Mouse (Mus musculus): ENCODE measurements at regions not wholly inside any gene's neighbourhood (a gene's known extent, or its start where the extent isn't known, plus 50 kb on each side); places are given as distances from the start of the nearest gene placed in this dataset.
A peak's percentile ranks its signal among the peaks of the same experiment; 100 is the strongest.
"Not testable (repeated sequence)": the region's sequence is repeated elsewhere in the genome, so short reads cannot be mapped to it uniquely, and the experiment has no call there.

- Histone ChIP-seq H3K27ac (replicated peaks; ENCODE audit: low read depth, low read length) (no peak overlapping the region), H3K4me2 (ENCODE audit: low read length) (no peak overlapping the region), H3K4me1 (ENCODE audit: control insufficient read depth, insufficient read depth, low read length) (no peaks in the 10 kb centered on the region), H3K36me3 (ENCODE audit: control insufficient read depth, insufficient read depth, low read length) (no peaks in the 10 kb centered on the region), H3K27me3 (ENCODE audit: control insufficient read depth, insufficient read depth, low read length) (no peaks in the 10 kb centered on the region), H3K4me3 (replicated peaks; ENCODE audit: low read depth, low read length) (no peak overlapping the region), H3K9ac (replicated peaks; ENCODE audit: low read length) (no peak overlapping the region), H3K9me3 (ENCODE audit: control insufficient read depth, low read length) (no peaks in the 10 kb centered on the region)
- DNase-seq (no peak), ATAC-seq (ENCODE audit: low FRiP score, low TSS enrichment) (no peak)
These were observed 106.8 kb upstream of the Nyap2 start for GRCm38 (mm10) chr1:80969927-80970326.

GRCm38 (mm10) chr1:80969194-80969593 lies 107.6 kb upstream of the Nyap2 start:
- no peak overlapping the region for H3K4me2 ChIP-seq (ENCODE audit: low read length)
- H3K9ac ChIP-seq (replicated peaks; ENCODE audit: low read length), result no peak overlapping the region
- H3K4me3 ChIP-seq (replicated peaks; ENCODE audit: low read depth, low read length), result no peak overlapping the region
- H3K9me3 ChIP-seq (ENCODE audit: control insufficient read depth, low read length), result no peaks in the 10 kb centered on the region
- H3K27me3 ChIP-seq (ENCODE audit: control insufficient read depth, insufficient read depth, low read length), result no peaks in the 10 kb centered on the region
- no peaks in the 10 kb centered on the region for H3K36me3 ChIP-seq (ENCODE audit: control insufficient read depth, insufficient read depth, low read length)
- no peak for DNase-seq
- H3K4me1 ChIP-seq (ENCODE audit: control insufficient read depth, insufficient read depth, low read length), result no peaks in the 10 kb centered on the region
- no peak for ATAC-seq (ENCODE audit: low FRiP score, low TSS enrichment)
- WGBS, result 78% methylated on average over 1 of the region's 1 CpGs
- H3K27ac ChIP-seq (replicated peaks; ENCODE audit: low read depth, low read length), result no peak overlapping the region

GRCm38 (mm10) chr1:80965792-80966191 lies 111.0 kb upstream of the Nyap2 start:
- no peak for ATAC-seq (ENCODE audit: low FRiP score, low TSS enrichment)
- no peak for DNase-seq
- Histone ChIP-seq H3K27ac (replicated peaks; ENCODE audit: low read depth, low read length) (no peak overlapping the region), H3K9me3 (ENCODE audit: control insufficient read depth, low read length) (no peaks in the 10 kb centered on the region), H3K4me3 (replicated peaks; ENCODE audit: low read depth, low read length) (no peak overlapping the region), H3K27me3 (ENCODE audit: control insufficient read depth, insufficient read depth, low read length) (no peaks in the 10 kb centered on the region), H3K36me3 (ENCODE audit: control insufficient read depth, insufficient read depth, low read length) (no peaks in the 10 kb centered on the region), H3K4me1 (ENCODE audit: control insufficient read depth, insufficient read depth, low read length) (no peaks in the 10 kb centered on the region), H3K9ac (replicated peaks; ENCODE audit: low read length) (no peak overlapping the region), H3K4me2 (ENCODE audit: low read length) (no peak overlapping the region)
- WGBS, result 83% methylated on average over 2 of the region's 2 CpGs

GRCm38 (mm10) chr1:80964376-80964775 lies 112.4 kb upstream of the Nyap2 start:
- no peak overlapping the region for H3K27ac ChIP-seq (replicated peaks; ENCODE audit: low read depth, low read length)
- H3K27me3 ChIP-seq (ENCODE audit: control insufficient read depth, insufficient read depth, low read length), result no peaks in the 10 kb centered on the region
- no peak overlapping the region for H3K9ac ChIP-seq (replicated peaks; ENCODE audit: low read length)
- H3K4me2 ChIP-seq (ENCODE audit: low read length), result no peak overlapping the region
- H3K4me1 ChIP-seq (ENCODE audit: control insufficient read depth, insufficient read depth, low read length), result no peaks in the 10 kb centered on the region
- H3K4me3 ChIP-seq (replicated peaks; ENCODE audit: low read depth, low read length), result no peak overlapping the region
- WGBS, result 90% methylated on average over 5 of the region's 5 CpGs
- no peaks in the 10 kb centered on the region for H3K9me3 ChIP-seq (ENCODE audit: control insufficient read depth, low read length)
- no peaks in the 10 kb centered on the region for H3K36me3 ChIP-seq (ENCODE audit: control insufficient read depth, insufficient read depth, low read length)
- DNase-seq (no peak), ATAC-seq (ENCODE audit: low FRiP score, low TSS enrichment) (no peak)

- ATAC-seq (ENCODE audit: low FRiP score, low TSS enrichment), result no peak
- no peak overlapping the region for H3K9ac ChIP-seq (replicated peaks; ENCODE audit: low read length)
- no peak for DNase-seq
- H3K27me3 ChIP-seq (ENCODE audit: control insufficient read depth, insufficient read depth, low read length), result no peaks in the 10 kb centered on the region
- no peak overlapping the region for H3K4me3 ChIP-seq (replicated peaks; ENCODE audit: low read depth, low read length)
- no peaks in the 10 kb centered on the region for H3K4me1 ChIP-seq (ENCODE audit: control insufficient read depth, insufficient read depth, low read length)
- 86% methylated on average over 1 of the region's 1 CpGs for WGBS
- H3K27ac ChIP-seq (replicated peaks; ENCODE audit: low read depth, low read length), result no peak overlapping the region
- H3K36me3 ChIP-seq (ENCODE audit: control insufficient read depth, insufficient read depth, low read length), result no peaks in the 10 kb centered on the region
- no peaks in the 10 kb centered on the region for H3K9me3 ChIP-seq (ENCODE audit: control insufficient read depth, low read length)
- no peak overlapping the region for H3K4me2 ChIP-seq (ENCODE audit: low read length)
These were observed 112.9 kb upstream of the Nyap2 start for GRCm38 (mm10) chr1:80963838-80964237.

GRCm38 (mm10) chr1:80950406-80950805 lies 126.3 kb upstream of the Nyap2 start:
- peak; percentile 25 for DNase-seq
- WGBS, result 93% methylated on average over 4 of the region's 4 CpGs
- Histone ChIP-seq H3K27me3 (ENCODE audit: control insufficient read depth, insufficient read depth, low read length) (no peaks in the 10 kb centered on the region), H3K36me3 (ENCODE audit: control insufficient read depth, insufficient read depth, low read length) (no peaks in the 10 kb centered on the region), H3K4me2 (ENCODE audit: low read length) (no peak overlapping the region), H3K9ac (replicated peaks; ENCODE audit: low read length) (no peak overlapping the region), H3K27ac (replicated peaks; ENCODE audit: low read depth, low read length) (no peak overlapping the region), H3K4me1 (ENCODE audit: control insufficient read depth, insufficient read depth, low read length) (no peaks in the 10 kb centered on the region), H3K9me3 (ENCODE audit: control insufficient read depth, low read length) (no peaks in the 10 kb centered on the region), H3K4me3 (replicated peaks; ENCODE audit: low read depth, low read length) (no peak overlapping the region)
- no peak for ATAC-seq (ENCODE audit: low FRiP score, low TSS enrichment)

- not testable (repeated sequence) for H3K9ac ChIP-seq (replicated peaks; ENCODE audit: low read length); H3K27me3 ChIP-seq (ENCODE audit: control insufficient read depth, insufficient read depth, low read length); H3K4me1 ChIP-seq (ENCODE audit: control insufficient read depth, insufficient read depth, low read length); DNase-seq; H3K4me2 ChIP-seq (ENCODE audit: low read length); H3K36me3 ChIP-seq (ENCODE audit: control insufficient read depth, insufficient read depth, low read length); H3K9me3 ChIP-seq (ENCODE audit: control insufficient read depth, low read length); H3K27ac ChIP-seq (replicated peaks; ENCODE audit: low read depth, low read length); H3K4me3 ChIP-seq (replicated peaks; ENCODE audit: low read depth, low read length); ATAC-seq (ENCODE audit: low FRiP score, low TSS enrichment)
These were observed 130.7 kb upstream of the Nyap2 start for GRCm38 (mm10) chr1:80946049-80946448.

- H3K4me1 ChIP-seq (ENCODE audit: control insufficient read depth, insufficient read depth, low read length), result no peaks in the 10 kb centered on the region
- WGBS, result 52% methylated on average over 4 of the region's 4 CpGs
- H3K36me3 ChIP-seq (ENCODE audit: control insufficient read depth, insufficient read depth, low read length), result no peaks in the 10 kb centered on the region
- DNase-seq (peak; percentile 36), ATAC-seq (ENCODE audit: low FRiP score, low TSS enrichment) (no peak)
- no peak overlapping the region for H3K9ac ChIP-seq (replicated peaks; ENCODE audit: low read length)
- no peaks in the 10 kb centered on the region for H3K27me3 ChIP-seq (ENCODE audit: control insufficient read depth, insufficient read depth, low read length)
- H3K27ac ChIP-seq (replicated peaks; ENCODE audit: low read depth, low read length), result no peak overlapping the region
- no peak overlapping the region for H3K4me2 ChIP-seq (ENCODE audit: low read length)
- H3K9me3 ChIP-seq (ENCODE audit: control insufficient read depth, low read length), result no peaks in the 10 kb centered on the region
- no peak overlapping the region for H3K4me3 ChIP-seq (replicated peaks; ENCODE audit: low read depth, low read length)
These were observed 137.4 kb upstream of the Nyap2 start for GRCm38 (mm10) chr1:80939372-80939771.

GRCm38 (mm10) chr1:80899281-80899680 lies 141.0 kb upstream of the Dock10 start:
- Histone ChIP-seq H3K36me3 (ENCODE audit: control insufficient read depth, insufficient read depth, low read length) (no peaks in the 10 kb centered on the region), H3K9me3 (ENCODE audit: control insufficient read depth, low read length) (no peaks in the 10 kb centered on the region), H3K27ac (replicated peaks; ENCODE audit: low read depth, low read length) (no peak overlapping the region), H3K9ac (replicated peaks; ENCODE audit: low read length) (no peak overlapping the region), H3K4me2 (ENCODE audit: low read length) (no peak overlapping the region), H3K4me1 (ENCODE audit: control insufficient read depth, insufficient read depth, low read length) (no peaks in the 10 kb centered on the region), H3K4me3 (replicated peaks; ENCODE audit: low read depth, low read length) (no peak overlapping the region), H3K27me3 (ENCODE audit: control insufficient read depth, insufficient read depth, low read length) (no peaks in the 10 kb centered on the region)
- DNase-seq (no peak), ATAC-seq (ENCODE audit: low FRiP score, low TSS enrichment) (no peak)
- 65% methylated on average over 4 of the region's 4 CpGs for whole genome bisulfite sequencing
